Mouse (Mus musculus): Measurements from ENCODE around the gene Wipf3.

- TF ChIP-seq ZC3H11A (IDR thresholded peaks at IDR 0.05; ENCODE audit: borderline replicate concordance, low read depth, low read length) (no peak), MAFK (IDR thresholded peaks at IDR 0.05; ENCODE audit: insufficient read depth, low read depth, low read length) (no peak), HCFC1 (IDR thresholded peaks at IDR 0.05; ENCODE audit: borderline replicate concordance, insufficient read depth, low read length) (no peak), ZNF384 (IDR thresholded peaks at IDR 0.05; ENCODE audit: low read depth, low read length) (no peak)
Observed at GRCm38 (mm10) chr6:54496214-54496613, 66.8 kb downstream of the Wipf3 start.

Measured in ES-E14 (cell line).